Mouse (Mus musculus) kidney, adult 11 months (tissue): ENCODE results near the gene Trmt2b.
"Not testable (repeated sequence)": the region's sequence is repeated elsewhere in the genome, so short reads cannot be mapped to it uniquely, and the experiment has no call there.

ENCODE experiments used
- DNase-seq: peaks from one replicate; pipeline ENCODE4 v3.0.0; 2022

Trmt2b gene

GRCm38 (mm10) chrX:134276275-134277160 is at the start of gene Trmt2b:
TSS of gene Trmt2b (minus strand) at chrX:134276984.
- peak; percentile 84 for DNase-seq

- peak; percentile 14 for DNase-seq
Measured at GRCm38 (mm10) chrX:134319153-134319932, 42.6 kb upstream of the Trmt2b start.

DNA sequence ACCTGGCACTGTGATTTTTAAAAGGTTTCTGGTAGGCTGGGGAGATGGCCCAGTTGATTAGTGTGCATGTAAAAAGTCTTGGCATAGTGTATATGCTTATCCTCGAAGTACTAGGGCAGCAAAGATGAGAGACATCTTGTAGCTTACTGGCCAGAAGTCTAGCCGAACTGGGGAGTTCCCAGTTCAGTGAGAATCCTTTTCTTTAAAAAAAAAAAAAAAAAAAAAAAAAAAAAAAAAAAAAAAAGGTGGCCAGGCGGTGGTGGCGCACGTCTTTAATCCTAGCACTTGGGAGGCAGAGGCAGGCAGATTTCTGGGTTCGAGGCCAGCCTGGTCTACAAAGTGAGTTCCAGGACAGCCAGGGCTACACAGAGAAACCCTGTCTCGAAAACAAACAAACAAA is 34.4 kb upstream of the Trmt2b start:
- DNase-seq: not testable (repeated sequence)

DNA sequence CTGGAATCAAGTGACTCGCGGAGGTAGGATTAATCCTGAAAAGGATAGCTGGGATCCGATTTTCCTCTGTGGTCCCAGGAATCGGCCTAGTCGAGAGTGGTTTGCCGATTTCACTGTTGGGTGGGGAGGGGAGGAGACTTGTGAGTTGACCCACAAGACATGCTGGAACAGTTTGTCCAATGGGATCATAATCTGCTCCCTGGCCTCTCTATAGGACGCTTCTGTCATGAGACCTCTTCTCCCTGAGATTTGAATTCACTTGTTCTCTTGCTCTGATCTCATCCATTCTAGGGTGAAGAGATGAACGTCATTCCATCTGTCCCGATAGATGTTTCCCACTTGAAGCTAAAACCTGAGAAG is 31.5 kb upstream of the Trmt2b start:
- DNase-seq: no peak

DNA sequence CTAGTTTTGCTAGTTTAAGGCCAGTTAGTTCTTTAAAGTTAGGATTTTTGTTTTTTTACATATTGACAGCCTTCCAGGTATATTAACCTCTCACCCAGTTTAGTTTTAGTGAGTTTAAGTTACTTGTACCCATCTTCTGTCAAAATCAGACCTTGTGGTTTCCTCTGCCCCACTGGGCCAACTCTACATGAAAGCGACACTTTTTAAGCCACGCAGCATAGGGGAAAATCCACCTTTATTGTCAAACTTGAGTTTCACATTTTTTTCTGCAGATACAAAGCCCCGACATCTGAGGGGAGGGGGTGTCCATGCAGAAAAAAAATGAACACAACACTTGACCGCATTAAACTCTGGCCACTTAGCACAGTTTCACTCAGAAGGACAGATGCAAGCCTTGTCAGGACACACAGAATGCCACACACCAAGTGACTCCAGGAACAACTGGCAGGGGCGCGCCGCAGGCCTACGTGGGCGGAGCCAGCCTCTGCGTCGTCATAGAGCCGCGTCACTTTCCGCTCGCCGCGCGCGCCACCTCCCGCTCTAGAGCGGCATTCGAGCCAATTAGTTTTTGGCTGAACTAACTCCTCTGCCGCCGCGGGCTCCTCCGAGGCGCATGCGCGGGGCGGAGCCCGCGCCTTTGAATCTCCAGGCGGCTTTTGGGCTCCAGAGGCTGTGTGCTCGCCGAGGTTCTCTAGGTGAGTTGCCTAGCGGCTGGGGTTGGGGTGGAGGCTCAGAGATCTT is 30.9 kb upstream of the Trmt2b start, which contains the start of gene Cenpi:
Gene Cenpi (plus strand): TSS at position 551 of the 741 bp plus-strand sequence.
- DNase-seq: peak; percentile 84

GRCm38 (mm10) chrX:134303287-134303686 is 26.5 kb upstream of the Trmt2b start:
- DNase-seq: no peak

- DNase-seq: no peak
Measured at GRCm38 (mm10) chrX:134300219-134300618, 23.4 kb upstream of the Trmt2b start.

GRCm38 (mm10) chrX:134297195-134297594 is 20.4 kb upstream of the Trmt2b start:
- no peak for DNase-seq

DNA sequence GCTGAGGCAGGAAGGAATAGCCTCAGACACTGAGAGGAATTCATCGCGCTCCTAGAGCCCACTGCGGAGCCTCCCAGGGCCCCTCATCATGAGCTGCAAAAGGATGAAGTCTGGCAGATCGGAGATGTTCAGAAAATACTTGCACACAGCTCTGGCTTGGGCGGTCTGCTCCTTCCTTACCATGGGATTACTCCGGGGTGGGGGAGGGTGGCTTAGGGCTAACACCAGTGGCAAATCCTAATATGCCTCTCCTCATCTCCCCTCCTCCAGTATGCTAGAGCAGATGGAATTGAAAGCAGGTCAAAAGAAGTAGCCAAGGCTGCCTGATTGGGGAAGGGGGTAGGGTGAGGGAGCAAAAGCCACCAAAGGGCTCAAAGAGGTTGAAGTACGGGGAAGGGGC is 20.0 kb upstream of the Trmt2b start:
- DNase-seq: no peak

DNA sequence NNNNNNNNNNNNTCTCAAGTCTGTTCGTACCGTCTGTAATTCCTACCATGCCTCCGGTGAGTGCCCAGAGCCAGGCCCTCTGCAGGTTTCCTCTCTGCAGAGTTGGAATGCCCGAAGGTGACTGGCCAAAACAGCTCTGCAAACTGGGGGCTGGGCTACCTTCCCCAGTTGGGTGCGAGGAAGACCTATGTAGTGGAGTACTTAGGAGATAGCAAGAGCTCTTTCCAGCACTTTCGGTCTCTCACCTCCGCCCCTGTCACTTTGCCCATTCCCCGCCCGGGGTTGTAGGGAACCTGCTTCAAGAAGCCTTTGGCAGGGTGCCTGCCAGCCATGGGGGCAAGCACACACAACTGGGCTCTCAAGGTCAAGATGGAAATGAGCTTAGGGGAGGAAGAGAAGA is 19.5 kb upstream of the Trmt2b start:
- peak; percentile 32 for DNase-seq

- DNase-seq: no peak
Measured at GRCm38 (mm10) chrX:134287305-134287704, 10.5 kb upstream of the Trmt2b start.

- DNase-seq: no peak
Measured at GRCm38 (mm10) chrX:134285791-134286190, 9.0 kb upstream of the Trmt2b start.

GRCm38 (mm10) chrX:134285102-134285501 is 8.3 kb upstream of the Trmt2b start:
- no peak for DNase-seq

DNA sequence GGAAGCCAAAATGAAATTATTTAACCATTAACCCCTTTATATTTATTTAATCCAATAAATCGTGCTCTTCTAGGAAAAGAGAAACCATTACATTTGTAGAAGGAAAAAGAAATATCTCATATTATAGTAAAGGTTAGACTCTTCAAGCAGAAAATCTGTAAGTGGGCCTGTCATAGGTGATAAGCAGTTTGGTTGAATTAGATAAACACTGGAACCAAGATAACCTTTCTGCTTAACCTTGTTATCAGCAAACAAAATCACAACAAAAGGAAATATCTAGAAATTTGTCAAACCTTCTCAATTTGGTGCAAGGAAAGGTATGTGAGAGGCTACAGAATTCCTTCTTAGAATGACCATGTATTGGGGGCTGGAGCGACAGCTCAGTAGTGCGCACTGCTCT is 3.7 kb upstream of the Trmt2b start:
- no peak for DNase-seq

- peak; percentile 36 for DNase-seq
Measured at GRCm38 (mm10) chrX:134275715-134276114, 1.1 kb downstream of the Trmt2b start.

DNA sequence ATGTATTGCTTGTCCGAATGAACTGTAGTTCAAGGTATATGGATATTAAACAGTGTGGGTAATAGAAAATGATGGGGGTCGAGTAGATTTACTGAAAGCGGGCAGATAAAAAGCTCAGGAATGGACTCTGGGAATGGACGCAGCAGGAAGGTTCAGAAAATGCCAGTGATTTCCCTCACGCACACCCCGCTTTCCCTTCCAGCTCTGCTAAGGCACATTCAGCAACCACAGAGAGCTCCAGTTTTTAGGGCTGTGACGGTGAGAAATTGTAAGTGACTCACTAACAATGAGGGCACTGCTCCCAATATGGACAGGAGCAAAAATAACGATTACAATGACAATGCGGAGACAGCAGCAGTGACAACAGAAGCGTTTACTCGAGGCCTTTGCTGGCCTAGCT is 14.7 kb downstream of the Trmt2b start:
- no peak for DNase-seq

DNA sequence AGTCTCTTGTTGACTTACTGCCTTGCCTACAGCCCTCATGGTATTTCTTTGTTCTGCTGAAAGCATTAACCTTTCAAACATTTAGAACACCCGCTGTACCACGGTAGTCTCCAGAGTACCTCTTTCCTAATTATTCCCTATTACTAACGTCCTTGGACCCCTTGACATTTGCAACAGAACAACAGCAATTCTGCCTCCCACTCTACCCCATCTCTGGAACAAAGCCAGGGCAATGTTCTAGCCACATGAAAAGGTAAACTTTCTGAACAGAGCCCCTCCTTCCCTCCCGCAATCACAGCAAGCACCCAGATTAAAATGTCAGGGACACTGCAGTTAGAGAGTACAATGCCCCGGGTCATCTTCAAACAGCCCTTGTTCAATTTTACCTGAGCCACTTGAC is 15.6 kb downstream of the Trmt2b start:
- no peak for DNase-seq

DNA sequence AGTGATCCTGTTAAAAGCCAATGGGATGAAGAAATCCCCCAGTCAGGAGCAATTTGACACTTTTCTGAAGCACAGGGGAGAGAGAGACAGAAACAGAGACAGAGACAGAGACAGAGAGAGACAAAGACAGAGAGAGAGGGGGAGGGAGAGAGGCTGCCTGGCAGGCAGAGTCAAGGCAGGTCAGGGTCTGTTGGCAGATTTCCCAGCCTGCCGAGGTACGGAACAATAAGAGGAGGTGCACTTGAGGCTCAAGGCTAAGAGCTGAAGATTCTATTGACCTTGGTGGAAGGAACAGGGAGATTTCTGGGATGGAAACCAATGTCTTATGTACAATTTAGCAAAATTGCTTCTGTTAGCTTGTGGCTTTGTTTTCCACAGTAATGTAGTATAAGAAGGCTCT is 28.6 kb downstream of the Trmt2b start:
- no peak for DNase-seq

DNA sequence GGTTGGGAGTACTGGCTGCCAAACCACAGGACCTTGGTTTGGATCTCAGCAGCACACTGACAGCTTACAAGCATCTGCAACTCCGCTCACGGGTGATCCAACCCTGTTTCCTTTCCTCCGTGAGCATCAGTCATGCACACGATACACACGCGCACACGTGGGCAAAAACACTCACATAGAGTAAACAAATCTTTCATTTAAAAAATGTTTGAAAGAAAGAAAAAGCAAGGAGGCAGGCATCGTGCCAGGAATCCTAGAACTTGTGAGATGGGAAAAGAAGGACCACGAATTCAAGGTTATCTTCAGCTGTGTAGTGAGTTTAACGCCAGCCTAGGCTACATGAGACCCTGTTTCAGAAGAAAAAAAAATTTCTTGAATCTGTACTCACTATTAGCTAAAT is 30.8 kb downstream of the Trmt2b start:
- no peak for DNase-seq

GRCm38 (mm10) chrX:134238266-134238665 is 38.5 kb downstream of the Trmt2b start:
- DNase-seq: no peak

- no peak for DNase-seq
Measured at GRCm38 (mm10) chrX:134233048-134233447, 43.7 kb downstream of the Trmt2b start.

- no peak for DNase-seq
Measured at GRCm38 (mm10) chrX:134221856-134222255, 54.9 kb downstream of the Trmt2b start, which contains the start of gene Nox1. TSS of gene Nox1 (minus strand) at chrX:134221956.

DNA sequence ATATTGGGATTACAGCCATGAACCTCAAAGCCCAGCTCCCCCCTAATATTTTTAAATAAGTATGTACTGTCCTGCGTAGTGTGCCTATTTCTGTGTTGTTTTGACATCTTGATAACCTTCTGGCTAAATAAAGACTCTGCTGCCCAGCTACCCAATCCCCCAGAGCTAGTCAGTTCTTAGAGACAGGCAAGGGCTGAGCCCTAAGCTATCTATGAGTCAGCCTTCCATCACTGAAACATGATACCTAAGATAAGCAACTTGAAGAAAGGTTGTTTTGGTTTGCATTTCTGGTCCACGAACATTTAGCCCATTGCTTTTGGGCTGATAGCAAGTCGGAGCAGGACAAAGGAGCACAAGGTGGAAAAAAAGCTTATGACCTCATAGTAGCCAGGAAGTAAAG is 56.2 kb downstream of the Trmt2b start:
- DNase-seq: no peak
